Comparison of ENCODE assay signal across 18 mouse cellular contexts in genomic region chr1:71195333-71195732, GRCm38 (mm10).
"Had no signal": no experiment of that assay in that cellular context is flagged by ENCODE, and none has a peak within 500 bp of the region (broad histone marks: within the 10 kb centered on the region; RNA-seq: fewer than 3 reads in every experiment).

No protein-coding gene starts in this region.

- ATAC-seq: midbrain, embryonic 16.5 days had no signal

- H3K27ac ChIP-seq: midbrain, embryonic 10.5 days; midbrain, embryonic 12.5 days; neural tube, embryonic 13.5 days; neural tube, embryonic 15.5 days had no signal

- H3K4me1 ChIP-seq: midbrain, embryonic 10.5 days; neural tube, embryonic 13.5 days; neural tube, embryonic 15.5 days had no signal

- H3K36me3 ChIP-seq: midbrain, embryonic 10.5 days; midbrain, embryonic 12.5 days; neural tube, embryonic 13.5 days; neural tube, embryonic 15.5 days had no signal

- H3K9ac ChIP-seq: lung, embryonic 14.5 days; midbrain, embryonic 12.5 days; neural tube, embryonic 13.5 days; neural tube, embryonic 15.5 days had no signal

- H3K4me2 ChIP-seq: lung, embryonic 14.5 days; midbrain, embryonic 12.5 days; neural tube, embryonic 13.5 days; neural tube, embryonic 15.5 days had no signal

- H3K4me3 ChIP-seq: midbrain, embryonic 10.5 days; midbrain, embryonic 12.5 days; myocyte; neural tube, embryonic 13.5 days; neural tube, embryonic 15.5 days had no signal

- H3K27me3 ChIP-seq: midbrain, embryonic 12.5 days; neural tube, embryonic 13.5 days; neural tube, embryonic 15.5 days had no signal

- H3K9me3 ChIP-seq: midbrain, embryonic 10.5 days; midbrain, embryonic 12.5 days; neural tube, embryonic 13.5 days; neural tube, embryonic 15.5 days had no signal

- DNase-seq: lung, embryonic 14.5 days; lung, postnatal 10 days; lung, postnatal 4 days; midbrain, embryonic 14.5 days; retina, postnatal 1 day; right cerebral cortex, adult 18-20 months; right cerebral cortex, postnatal 25 days; right cerebral cortex, postnatal 4 days; spleen, adult 18-20 months; thymus, adult 18-20 months; thymus, postnatal 14 days; thymus, postnatal 36 days had no signal
